Mouse (Mus musculus) spleen, postnatal 14 days (tissue): ENCODE results near the gene Arfgap1.
A peak's percentile ranks its signal among the peaks of the same experiment; 100 is the strongest.

Source experiments
- DNase-seq, 2 experiments: peaks; one replicate each; pipeline ENCODE4 v3.0.0; 2021 to 2022; ENCODE audit warnings: low spot score in 2 of 2

The Arfgap1 gene

DNA sequence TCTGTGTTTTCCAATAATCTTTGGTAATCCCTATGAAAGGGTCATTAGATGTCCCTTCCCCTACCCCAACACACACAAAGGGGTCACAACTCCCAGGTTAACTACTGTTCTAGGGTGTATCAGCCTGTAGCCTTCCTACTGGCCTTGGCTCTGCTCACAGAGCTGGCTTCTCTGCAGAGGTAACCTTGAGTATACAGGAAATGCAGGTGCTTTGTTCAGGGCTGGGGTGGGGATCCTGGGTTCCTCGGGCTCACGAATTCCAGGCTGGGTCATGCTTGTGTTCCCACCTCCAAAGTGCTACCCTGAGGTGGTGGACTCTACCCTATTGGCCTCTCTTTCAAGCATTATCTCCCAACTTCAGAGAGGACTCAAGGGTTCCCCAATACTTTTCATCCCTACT, 18.6 kb downstream of the Arfgap1 start:
- DNase-seq = no peak

GRCm38 (mm10) chr2:180986449-180986848, 19.4 kb downstream of the Arfgap1 start, which contains the start of gene Col20a1:
Gene Col20a1 (plus strand): TSS chr2:180986535.
- DNase-seq = no peak

DNA sequence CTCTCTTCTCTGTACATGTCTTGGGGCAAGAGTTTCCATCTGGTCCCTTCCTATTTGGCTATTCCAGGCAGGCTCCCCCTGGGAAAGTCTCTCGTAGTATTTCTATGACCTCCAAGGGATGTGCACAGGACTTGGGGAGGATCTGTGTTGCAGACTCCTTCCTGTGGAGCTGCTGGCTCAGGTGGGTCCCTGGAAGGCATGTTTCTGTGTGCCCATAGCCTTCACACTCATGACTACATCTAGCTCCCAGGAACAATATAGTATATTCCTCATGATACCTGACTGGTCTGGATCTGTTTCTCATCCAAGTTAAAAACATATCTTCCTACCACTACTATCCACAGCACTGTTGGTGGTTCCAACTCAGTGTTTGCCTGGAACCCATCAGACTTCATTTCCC, 20.0 kb downstream of the Arfgap1 start:
- no peak for DNase-seq

- no peak for DNase-seq
These were observed 20.5 kb downstream of the Arfgap1 start for GRCm38 (mm10) chr2:180987432-180988030.

DNA sequence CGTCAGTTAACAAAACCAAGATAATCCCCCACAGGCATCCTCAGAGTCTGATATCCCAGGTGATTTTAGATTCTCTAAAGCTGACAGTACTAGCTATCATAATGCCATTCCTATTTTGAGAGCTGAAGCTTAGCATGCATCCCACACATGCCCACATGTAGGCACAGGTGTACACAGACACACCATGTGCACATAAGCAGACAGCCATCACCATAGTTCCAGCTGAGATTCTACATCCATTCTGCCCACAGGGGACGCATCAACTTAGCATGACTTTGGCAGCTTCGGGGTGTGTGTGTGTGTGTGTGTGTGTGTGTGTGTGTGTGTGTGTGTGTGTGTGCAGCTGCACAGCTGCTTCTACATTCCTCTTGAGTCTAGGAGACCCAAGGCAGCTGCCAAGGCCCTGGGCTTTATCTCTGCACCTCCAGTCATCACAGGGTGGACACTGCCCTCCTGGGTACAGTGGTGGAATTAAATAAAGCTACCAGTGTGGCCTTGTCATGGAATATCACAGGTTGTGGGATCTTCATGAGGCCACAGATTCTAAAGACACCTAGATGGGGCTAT, 21.4 kb downstream of the Arfgap1 start:
- no peak for DNase-seq

GRCm38 (mm10) chr2:180988948-180989347, 21.9 kb downstream of the Arfgap1 start:
- no peak for DNase-seq

DNA sequence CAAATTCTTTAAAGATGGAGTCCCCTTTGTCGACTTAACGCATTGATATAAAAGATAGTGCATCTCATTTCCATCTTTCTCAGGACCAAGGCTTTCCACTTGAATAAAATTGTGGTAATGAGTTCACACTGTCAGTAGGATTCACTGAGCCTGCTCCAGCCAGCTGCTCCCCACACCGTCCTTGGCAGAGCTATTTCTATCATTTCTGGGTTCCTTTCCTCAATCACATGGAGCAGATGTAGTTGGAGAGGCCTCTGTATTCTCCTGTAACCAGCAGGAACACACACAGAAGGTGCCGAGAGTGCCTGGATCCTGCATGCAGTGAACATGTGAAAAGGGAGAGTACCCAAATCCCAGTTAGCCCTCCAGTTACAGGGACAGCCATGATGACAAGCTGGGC, 23.3 kb downstream of the Arfgap1 start:
- no peak for DNase-seq

DNA sequence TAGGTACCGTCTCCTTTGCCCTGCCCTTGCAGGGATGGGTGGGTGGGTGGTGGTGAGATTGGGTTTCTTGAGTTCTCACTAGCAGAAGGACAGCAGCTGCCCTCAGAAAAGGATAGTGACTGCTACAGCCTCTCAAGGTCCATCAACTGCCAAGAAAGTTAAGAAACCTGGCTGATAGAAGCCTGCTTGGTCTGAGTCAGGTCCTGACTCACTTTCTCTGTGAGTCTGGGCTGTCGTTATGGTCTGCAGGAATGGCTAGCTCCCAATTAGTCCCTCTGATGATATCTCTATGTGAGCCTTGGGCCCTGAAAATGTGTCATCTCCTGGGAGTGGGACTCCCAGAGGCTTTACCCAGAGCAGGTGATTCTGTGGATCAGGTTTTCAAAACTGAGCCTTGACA, 27.3 kb downstream of the Arfgap1 start:
- no peak for DNase-seq

DNA sequence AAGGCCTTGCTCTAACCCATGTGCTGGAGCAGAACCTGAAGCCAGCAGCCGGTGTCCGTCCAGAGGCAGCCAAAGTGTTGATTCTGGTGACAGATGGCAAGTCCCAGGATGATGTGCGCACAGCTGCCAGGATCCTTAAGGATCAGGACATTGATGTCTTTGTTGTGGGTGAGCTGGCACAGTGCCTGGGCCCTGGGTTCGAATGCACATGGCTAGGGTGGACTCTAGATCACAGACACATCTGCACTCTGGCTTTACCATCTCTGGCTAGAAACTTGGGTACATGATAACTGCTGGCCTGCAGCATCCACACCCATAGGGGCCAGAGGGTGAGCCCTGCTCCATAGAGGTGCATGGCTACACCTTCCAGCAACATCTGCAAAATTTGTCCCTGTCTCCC, 28.4 kb downstream of the Arfgap1 start:
- no peak for DNase-seq

- DNase-seq = peak in 1 of 2 experiments; percentile 8
These were observed 29.4 kb downstream of the Arfgap1 start for GRCm38 (mm10) chr2:180996436-180996835.

DNA sequence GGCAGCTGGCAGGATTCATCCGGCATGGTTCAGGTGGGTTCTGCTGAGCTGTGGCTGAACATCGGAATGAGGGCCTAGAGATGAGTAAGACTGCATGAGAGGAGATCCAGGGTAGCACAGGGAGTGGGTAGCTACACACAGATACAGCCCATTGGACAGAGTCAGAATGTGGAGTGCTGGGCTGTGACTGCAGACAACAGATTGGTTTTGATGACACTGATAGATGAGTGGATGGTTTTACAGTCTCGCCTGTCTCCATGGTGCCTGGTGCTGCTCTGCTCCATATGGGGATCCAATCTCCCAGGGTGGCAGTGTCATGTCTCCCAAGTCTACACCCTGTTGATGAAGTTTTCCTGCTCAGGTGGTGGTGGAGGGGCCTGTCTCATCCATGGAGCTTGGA, 29.9 kb downstream of the Arfgap1 start:
- DNase-seq = no peak

- DNase-seq = no peak
These were observed 40.0 kb downstream of the Arfgap1 start for GRCm38 (mm10) chr2:181007054-181007453.

DNA sequence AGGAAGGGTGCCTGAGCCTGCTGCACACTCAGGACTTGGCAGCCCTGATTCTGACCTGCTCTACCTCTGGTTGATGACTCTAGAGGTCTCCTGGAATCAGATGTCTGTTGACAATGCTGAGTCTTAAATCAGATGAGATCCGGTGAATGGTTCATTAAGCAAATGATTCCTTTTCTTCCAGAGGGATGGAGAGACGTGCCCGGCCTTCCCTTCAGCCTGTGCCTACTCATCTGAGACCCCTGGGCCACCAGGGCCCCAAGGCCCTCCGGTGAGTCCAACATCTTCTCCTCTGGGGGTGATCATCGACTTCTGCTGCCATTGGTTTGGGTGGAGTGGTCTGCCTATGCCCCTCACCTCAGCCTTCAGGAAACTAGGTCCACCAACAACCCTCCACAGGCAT, 41.3 kb downstream of the Arfgap1 start:
- DNase-seq = no peak

- DNase-seq = no peak
These were observed 64.4 kb downstream of the Arfgap1 start for GRCm38 (mm10) chr2:181031406-181031934.
